Mouse (Mus musculus) liver, embryonic 16.5 days (tissue): Measurements from ENCODE around the gene Atp6v1d. TPM values are rescaled to one million over a fixed set of nuclear protein-coding genes. Genes with fewer than 3 reads are reported as not detected.

Experiments
- ATAC-seq: fragments of 200-750 bp; cut with Nextera tagmentation; 2 replicates; pipeline ENCODE4 v1.8.0; 2017; ENCODE audit warnings: low read depth, mild to moderate bottlenecking, moderate number of reproducible peaks, moderate library complexity
- H3K27ac ChIP-seq: fragments of 300-500 bp; sonication (generic); 2 replicates; pipeline ENCODE4 v1.5.1; 2014; ENCODE audit warnings: mild to moderate bottlenecking, low read length
- H3K27me3 ChIP-seq: fragments of 300-500 bp; sonication (generic); 2 replicates; pipeline ENCODE4 v1.6.1; 2014; ENCODE audit warnings: low read depth, low read length, mixed read lengths; ENCODE audit not compliant: control insufficient read depth, insufficient read depth
- H3K36me3 ChIP-seq: fragments of 300-500 bp; sonication (generic); 2 replicates; pipeline ENCODE4 v1.6.1; 2014; ENCODE audit warnings: mild to moderate bottlenecking; ENCODE audit not compliant: control insufficient read depth, insufficient read depth
- H3K4me1 ChIP-seq: fragments of 300-500 bp; sonication (generic); 2 replicates; pipeline ENCODE4 v1.6.1; 2014; ENCODE audit warnings: low read depth, low read length, mixed read lengths; ENCODE audit not compliant: control insufficient read depth
- H3K4me2 ChIP-seq: fragments of 300-500 bp; sonication (generic); 2 replicates; pipeline ENCODE4 v1.6.1; 2014; ENCODE audit warnings: low read depth, low read length, mixed read lengths
- H3K4me3 ChIP-seq: fragments of 300-500 bp; sonication (generic); 2 replicates; pipeline ENCODE4 v1.5.1; 2014; ENCODE audit warnings: low read depth, mild to moderate bottlenecking, low read length
- H3K9ac ChIP-seq: fragments of 300-500 bp; sonication (generic); 2 replicates; pipeline ENCODE4 v1.6.1; 2014; ENCODE audit warnings: low read depth, low read length
- H3K9me3 ChIP-seq: fragments of 300-500 bp; sonication (generic); replicated peaks from 2 replicates; pipeline ENCODE4 v1.6.1; 2016; ENCODE audit warnings: low read length; ENCODE audit not compliant: control insufficient read depth
- WGBS: fragments of 180-500 bp; shearing (Covaris S2); extraction: QIAGEN DNeasy Blood & Tissue Kit; methylation state at CpG from one replicate; pipeline ENCODE4 v1.1.7; 2014; ENCODE audit not compliant: insufficient replicate concordance; 5-methylcytosine and 5-hydroxymethylcytosine counted together
- polyA plus RNA-seq: library from polyadenylated mRNA; unstranded; fragments of >200 nt; fragmentation: Nextera tagmentation; extraction: Ambion mirVana; gene quantifications from 2 replicates; pipeline ENCODE4 v1.2.1, GENCODE M21; 2015

Gene Atp6v1d
- polyA plus RNA-seq, 1 experiment from 2014 or later: 24.4 TPM

GRCm38 (mm10) chr12:78839906-78840305, 21.5 kb downstream of the Atp6v1d start:
- Histone ChIP-seq H3K9ac (no peak overlapping the region), H3K27me3 (no peaks in the 10 kb centered on the region), H3K9me3 (no peaks in the 10 kb centered on the region), H3K4me2 (no peak overlapping the region), H3K4me3 (no peak overlapping the region), H3K27ac (no peak overlapping the region), H3K4me1 (no peaks in the 10 kb centered on the region), H3K36me3 (peaks cover 15% of the 10 kb centered on the region)
- no peak for ATAC-seq
- 76% methylated on average over 4 of the region's 4 CpGs for WGBS

GRCm38 (mm10) chr12:78834496-78834895, 26.9 kb downstream of the Atp6v1d start:
- 65% methylated on average over 2 of the region's 2 CpGs for WGBS
- H3K36me3 ChIP-seq: peaks cover 3% of the 10 kb centered on the region
- H3K27ac ChIP-seq: no peak overlapping the region
- no peaks in the 10 kb centered on the region for H3K27me3 ChIP-seq
- no peak overlapping the region for H3K9ac ChIP-seq
- H3K4me1 ChIP-seq: no peaks in the 10 kb centered on the region
- ATAC-seq: no peak
- H3K4me2 ChIP-seq: no peak overlapping the region
- no peak overlapping the region for H3K4me3 ChIP-seq
- H3K9me3 ChIP-seq: no peaks in the 10 kb centered on the region

- ATAC-seq: no peak
- Histone ChIP-seq H3K9ac (no peak overlapping the region), H3K36me3 (no peaks in the 10 kb centered on the region), H3K27ac (no peak overlapping the region), H3K4me2 (no peak overlapping the region), H3K9me3 (no peaks in the 10 kb centered on the region), H3K27me3 (no peaks in the 10 kb centered on the region), H3K4me3 (no peak overlapping the region), H3K4me1 (no peaks in the 10 kb centered on the region)
Observed at GRCm38 (mm10) chr12:78814437-78814836, 47.0 kb downstream of the Atp6v1d start.

GRCm38 (mm10) chr12:78801836-78802235, 59.6 kb downstream of the Atp6v1d start:
- Histone ChIP-seq H3K27ac (no peak overlapping the region), H3K9me3 (no peaks in the 10 kb centered on the region), H3K36me3 (no peaks in the 10 kb centered on the region; the same call in 1 of the 2 replicates), H3K27me3 (no peaks in the 10 kb centered on the region), H3K4me1 (no peaks in the 10 kb centered on the region), H3K4me2 (no peak overlapping the region), H3K9ac (no peak overlapping the region), H3K4me3 (no peak overlapping the region)
- ATAC-seq: no peak

- H3K27me3 ChIP-seq: no peaks in the 10 kb centered on the region
- H3K9ac ChIP-seq: no peak overlapping the region
- WGBS: 64% methylated on average over 3 of the region's 3 CpGs
- H3K4me3 ChIP-seq: no peak overlapping the region
- H3K27ac ChIP-seq: no peak overlapping the region
- H3K4me2 ChIP-seq: no peak overlapping the region
- ATAC-seq: no peak
- no peaks in the 10 kb centered on the region for H3K4me1 ChIP-seq
- H3K9me3 ChIP-seq: no peaks in the 10 kb centered on the region
- H3K36me3 ChIP-seq: no peaks in the 10 kb centered on the region; the same call in 1 of the 2 replicates
Observed at GRCm38 (mm10) chr12:78800036-78800435, 61.4 kb downstream of the Atp6v1d start.

GRCm38 (mm10) chr12:78794236-78794635, 67.2 kb downstream of the Atp6v1d start:
- Histone ChIP-seq H3K36me3 (no peaks in the 10 kb centered on the region; the same call in 1 of the 2 replicates), H3K9me3 (no peaks in the 10 kb centered on the region), H3K27ac (no peak overlapping the region), H3K4me1 (peaks cover 2% of the 10 kb centered on the region; the same call in 1 of the 2 replicates), H3K9ac (no peak overlapping the region), H3K27me3 (no peaks in the 10 kb centered on the region), H3K4me2 (no peak overlapping the region), H3K4me3 (no peak overlapping the region)
- 57% methylated on average over 1 of the region's 1 CpGs for WGBS
- no peak for ATAC-seq

GRCm38 (mm10) chr12:78790791-78791190, 70.6 kb downstream of the Atp6v1d start:
- Histone ChIP-seq H3K9me3 (no peaks in the 10 kb centered on the region), H3K4me2 (no peak overlapping the region), H3K4me3 (no peak overlapping the region), H3K9ac (no peak overlapping the region), H3K27me3 (no peaks in the 10 kb centered on the region), H3K36me3 (no peaks in the 10 kb centered on the region), H3K4me1 (peaks cover 7% of the 10 kb centered on the region), H3K27ac (no peak overlapping the region)
- WGBS: 58% methylated on average over 2 of the region's 2 CpGs
- no peak for ATAC-seq

Other genes with a start within 250 kb of the Atp6v1d start
- gene Fam71d, start 170.1 kb downstream of the Atp6v1d start, polyA plus RNA-seq: not detected in 2 replicates
- gene Mpp5, start 112.7 kb downstream of the Atp6v1d start, polyA plus RNA-seq: 5.3 and 8.5 TPM in 2 replicates
- 139 and 149 TPM in 2 replicates for gene Eif2s1, start 181 bp upstream of the Atp6v1d start, polyA plus RNA-seq
- 38.4 and 39.6 TPM in 2 replicates for gene Plek2, start 45.3 kb upstream of the Atp6v1d start, polyA plus RNA-seq
- 2.3 and 3.7 TPM in 2 replicates for gene Tmem229b, start 146.0 kb upstream of the Atp6v1d start, polyA plus RNA-seq
- 0.13 and 0.33 TPM in 2 replicates for gene Plekhh1, start 167.5 kb upstream of the Atp6v1d start, polyA plus RNA-seq
- gene Pigh, start 228.0 kb upstream of the Atp6v1d start, polyA plus RNA-seq: 5.1 and 5.4 TPM in 2 replicates